In the genomic region with DNA sequence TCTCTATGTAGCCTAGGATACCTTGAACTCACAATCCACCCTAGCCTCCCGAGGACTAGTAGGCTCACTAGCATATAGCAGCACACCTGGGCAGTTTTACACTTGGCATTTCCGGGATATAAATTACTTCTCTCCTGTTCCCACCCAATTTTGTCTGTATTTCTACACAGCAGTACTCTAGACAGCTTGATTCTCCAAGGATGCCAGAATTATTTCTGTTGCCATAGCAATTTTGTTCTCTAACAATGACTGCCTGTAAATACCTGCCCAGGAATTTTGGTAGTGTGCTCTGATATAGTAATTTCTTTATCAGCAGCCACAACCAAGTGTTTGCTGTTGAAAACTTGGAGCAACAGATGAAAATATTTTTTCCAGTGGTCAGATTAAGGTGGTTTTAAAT, we compare ENCODE assay signal across 17 mouse cellular contexts.
"Had no signal": no experiment of that assay in that cellular context is flagged by ENCODE, and none has a peak within 500 bp of the region (broad histone marks: within the 10 kb centered on the region; RNA-seq: fewer than 3 reads in every experiment).

No protein-coding gene starts in this region.

- ATAC-seq: midbrain, embryonic 15.5 days had no signal

- H3K4me2 ChIP-seq: lung, embryonic 14.5 days; midbrain, embryonic 12.5 days; midbrain, embryonic 15.5 days; neural tube, embryonic 13.5 days; neural tube, embryonic 15.5 days had no signal

- H3K36me3 ChIP-seq: midbrain, embryonic 10.5 days; midbrain, embryonic 12.5 days; midbrain, embryonic 15.5 days; neural tube, embryonic 13.5 days; neural tube, embryonic 15.5 days had no signal

- H3K4me3 ChIP-seq: midbrain, embryonic 10.5 days; midbrain, embryonic 12.5 days; midbrain, embryonic 15.5 days; myocyte; neural tube, embryonic 13.5 days; neural tube, embryonic 15.5 days had no signal

- H3K27me3 ChIP-seq: midbrain, embryonic 12.5 days; midbrain, embryonic 15.5 days; neural tube, embryonic 13.5 days; neural tube, embryonic 15.5 days had no signal

- H3K9ac ChIP-seq: lung, embryonic 14.5 days; midbrain, embryonic 12.5 days; midbrain, embryonic 15.5 days; neural tube, embryonic 13.5 days; neural tube, embryonic 15.5 days had no signal

- H3K27ac ChIP-seq: midbrain, embryonic 10.5 days; midbrain, embryonic 12.5 days; midbrain, embryonic 15.5 days; neural tube, embryonic 13.5 days; neural tube, embryonic 15.5 days had no signal

- DNase-seq: lung, adult 18-20 months; lung, embryonic 14.5 days; lung, postnatal 10 days; lung, postnatal 4 days; retina, postnatal 1 day; right cerebral cortex, adult 18-20 months; right cerebral cortex, postnatal 25 days; spleen, adult 18-20 months; thymus, adult 18-20 months; thymus, postnatal 14 days; thymus, postnatal 36 days had no signal

- H3K9me3 ChIP-seq: midbrain, embryonic 10.5 days; midbrain, embryonic 12.5 days; midbrain, embryonic 15.5 days; neural tube, embryonic 13.5 days; neural tube, embryonic 15.5 days had no signal

- H3K4me1 ChIP-seq: midbrain, embryonic 10.5 days; midbrain, embryonic 12.5 days; midbrain, embryonic 15.5 days; neural tube, embryonic 13.5 days; neural tube, embryonic 15.5 days had no signal
